24 mouse cellular contexts compared by ENCODE assay signal in genomic region chr4:81492811-81493210, GRCm38 (mm10). TPM values are rescaled to one million over a fixed set of nuclear protein-coding genes. Genes with fewer than 3 reads are reported as not detected.
A peak's percentile ranks its signal among the peaks of the same experiment; 100 is the strongest.
DNase-seq lines count a peak whose midpoint lies in the region; ATAC-seq and TF ChIP-seq lines count a peak whose summit lies in the region.
"Had no signal": no experiment of that assay in that cellular context is flagged by ENCODE, and none has a peak within 500 bp of the region (broad histone marks: within the 10 kb centered on the region; RNA-seq: fewer than 3 reads in every experiment).

No protein-coding gene starts in this region.

- no peak for TF ChIP-seq POLR2A in limb, embryonic 14.5 days (IDR thresholded peaks at IDR 0.05; ENCODE audit: borderline replicate concordance, extremely low read depth, insufficient read depth, insufficient read length)

- no peak for TF ChIP-seq CTCF in layer of hippocampus, adult 2 months (conservative IDR thresholded peaks at IDR 0.05)

- H3K36me3 ChIP-seq in embryonic facial prominence, embryonic 14.5 days (ENCODE audit: control insufficient read depth, insufficient read depth, low read length): no peaks in the 10 kb centered on the region
- no peaks in the 10 kb centered on the region for H3K36me3 ChIP-seq in embryonic facial prominence, embryonic 10.5 days (replicated peaks)
- H3K36me3 ChIP-seq in limb, embryonic 14.5 days (ENCODE audit: control insufficient read depth, insufficient read depth, low read length): no peaks in the 10 kb centered on the region
- H3K36me3 ChIP-seq in limb, embryonic 10.5 days: no peaks in the 10 kb centered on the region
- H3K36me3 ChIP-seq: G1E had no signal

- H3K4me1 ChIP-seq in embryonic facial prominence, embryonic 14.5 days (ENCODE audit: control insufficient read depth, insufficient read depth, low read length): no peaks in the 10 kb centered on the region
- H3K4me1 ChIP-seq in embryonic facial prominence, embryonic 10.5 days: no peaks in the 10 kb centered on the region
- H3K4me1 ChIP-seq in limb, embryonic 14.5 days (ENCODE audit: control insufficient read depth, insufficient read depth, low read length): no peaks in the 10 kb centered on the region
- no peaks in the 10 kb centered on the region for H3K4me1 ChIP-seq in limb, embryonic 10.5 days

- H3K9me3 ChIP-seq in embryonic facial prominence, embryonic 14.5 days (ENCODE audit: control insufficient read depth, low read length): no peaks in the 10 kb centered on the region
- no peaks in the 10 kb centered on the region for H3K9me3 ChIP-seq in embryonic facial prominence, embryonic 10.5 days
- H3K9me3 ChIP-seq in limb, embryonic 14.5 days (ENCODE audit: control insufficient read depth, low read length): no peaks in the 10 kb centered on the region
- H3K9me3 ChIP-seq in limb, embryonic 10.5 days (replicated peaks): no peaks in the 10 kb centered on the region

- H3K9ac ChIP-seq in embryonic facial prominence, embryonic 14.5 days (ENCODE audit: low read depth, low read length): no peak overlapping the region
- H3K9ac ChIP-seq in limb, embryonic 14.5 days (ENCODE audit: low read depth, low read length, severe bottlenecking): no peak overlapping the region

- no peak overlapping the region for H3K27ac ChIP-seq in embryonic facial prominence, embryonic 14.5 days (replicated peaks; ENCODE audit: low read depth, low read length)
- H3K27ac ChIP-seq in embryonic facial prominence, embryonic 10.5 days (replicated peaks): no peak overlapping the region
- H3K27ac ChIP-seq in layer of hippocampus, adult 2 months: no peak overlapping the region
- H3K27ac ChIP-seq in limb, embryonic 14.5 days (replicated peaks; ENCODE audit: low read depth, low read length): no peak overlapping the region
- H3K27ac ChIP-seq in limb, embryonic 10.5 days: no peak overlapping the region

- H3K4me2 ChIP-seq in embryonic facial prominence, embryonic 14.5 days (ENCODE audit: low read depth, low read length): no peak overlapping the region
- no peak overlapping the region for H3K4me2 ChIP-seq in limb, embryonic 14.5 days (replicated peaks; ENCODE audit: low read depth, low read length, severe bottlenecking)

- H3K27me3 ChIP-seq in embryonic facial prominence, embryonic 14.5 days (replicated peaks; ENCODE audit: control insufficient read depth, insufficient read depth, low read length): no peaks in the 10 kb centered on the region
- H3K27me3 ChIP-seq in embryonic facial prominence, embryonic 10.5 days (replicated peaks; ENCODE audit: low read depth, poor library complexity, severe bottlenecking): no peaks in the 10 kb centered on the region
- H3K27me3 ChIP-seq in limb, embryonic 14.5 days (ENCODE audit: control insufficient read depth, insufficient read depth, low read length): no peaks in the 10 kb centered on the region
- no peaks in the 10 kb centered on the region for H3K27me3 ChIP-seq in limb, embryonic 10.5 days (ENCODE audit: low read depth, poor library complexity, severe bottlenecking)
- H3K27me3 ChIP-seq: CH12.LX, Patski had no signal

- WGBS in embryonic facial prominence, embryonic 14.5 days: 59% methylated on average over 3 of the region's 3 CpGs
- 86% methylated on average over 3 of the region's 3 CpGs for WGBS in embryonic facial prominence, embryonic 10.5 days
- WGBS in limb, embryonic 14.5 days: 62% methylated on average over 3 of the region's 3 CpGs
- 92% methylated on average over 3 of the region's 3 CpGs for WGBS in limb, embryonic 10.5 days

- peak; percentile 73 for DNase-seq in embryonic facial prominence, embryonic 14.5 days (ENCODE audit: low spot score)
- no peak for DNase-seq in embryonic facial prominence, embryonic 10.5 days (ENCODE audit: low spot score)
- peak; percentile 9 for DNase-seq in layer of hippocampus, adult 11-12 months (ENCODE audit: low spot score)
- no peak for DNase-seq in layer of hippocampus, adult 2 months (ENCODE audit: low spot score in 2 of 2)
- peak; percentile 61 for DNase-seq in limb, embryonic 14.5 days (ENCODE audit: low spot score)
- no peak for DNase-seq in limb, embryonic 10.5 days (ENCODE audit: low spot score)
- DNase-seq in brain, adult 2 months (ENCODE audit: low read depth, low spot score): peak; percentile 24
- no peak for DNase-seq in gastrocnemius, adult 18-20 months (ENCODE audit: low spot score)
- DNase-seq: adrenal gland, adult 2 months; adrenal gland, adult 8-10 months; adrenal gland, postnatal 10 days; adrenal gland, postnatal 14 days; adrenal gland, postnatal 25 days; adrenal gland, postnatal 36 days; B cell, adult 2 months; cerebellum, adult 11 months; cerebellum, adult 11-12 months; cerebellum, adult 18-20 months had no signal

- no peak overlapping the region for H3K4me3 ChIP-seq in embryonic facial prominence, embryonic 14.5 days (ENCODE audit: low read depth, low read length)
- H3K4me3 ChIP-seq in embryonic facial prominence, embryonic 10.5 days: no peak overlapping the region
- H3K4me3 ChIP-seq in layer of hippocampus, adult 2 months: no peak overlapping the region
- no peak overlapping the region for H3K4me3 ChIP-seq in limb, embryonic 14.5 days (replicated peaks; ENCODE audit: low read length)
- H3K4me3 ChIP-seq in limb, embryonic 10.5 days: no peak overlapping the region

- ATAC-seq in embryonic facial prominence, embryonic 14.5 days (ENCODE audit: low read depth): peak; percentile 47; the same call in 1 of the 2 replicates
- ATAC-seq in limb, embryonic 14.5 days (ENCODE audit: low FRiP score, low read depth): no peak
- ATAC-seq: activated CD4-positive, CD25-positive, alpha-beta regulatory T cell, adult 4 months; CD4-positive, CD25-positive, alpha-beta regulatory T cell, adult 4 months; Patski had no signal

RNA-seq across cellular contexts. Expression of gene Mpdz, which starts 50.2 kb away (rescaled TPM):
- polyA plus RNA-seq in embryonic facial prominence, embryonic 14.5 days (2014; fragmentation: Nextera tagmentation; extraction: Ambion mirVana): 37.1 and 37.4 TPM in 2 replicates
- polyA plus RNA-seq in embryonic facial prominence, embryonic 10.5 days (2016; fragmentation: Nextera tagmentation; extraction: Ambion mirVana): 39.9 and 49.0 TPM in 2 replicates
- total RNA-seq in layer of hippocampus, adult 2 months (2021): 10 to 100 TPM; 75.5 to 76.5 TPM
- polyA plus RNA-seq in limb, embryonic 14.5 days (2012; rRNA removed): 65.2 and 66.3 TPM in 2 replicates
- 44.0 and 50.5 TPM in 2 replicates for polyA plus RNA-seq in limb, embryonic 14.5 days (2014; fragmentation: Nextera tagmentation; extraction: Ambion mirVana)
- 37.3 and 44.5 TPM in 2 replicates for polyA plus RNA-seq in limb, embryonic 10.5 days (2016; fragmentation: Nextera tagmentation; extraction: Ambion mirVana)
- total RNA-seq in gastrocnemius, adult 18-20 months (2021): 10 to 100 TPM; 60.0 to 64.4 TPM
- total RNA-seq: CH12.LX, MEL had no signal
- polyA plus RNA-seq: G1E had no signal

Comparison
In these comparisons a context has a peak if more than half of its experiments do, and no peak if none do; other contexts are left out.
1. DNase-seq: peak in embryonic facial prominence, embryonic 14.5 days (single experiment), layer of hippocampus, adult 11-12 months (single experiment), limb, embryonic 14.5 days (single experiment) and brain, adult 2 months (single experiment); none in embryonic facial prominence, embryonic 10.5 days (single experiment), layer of hippocampus, adult 2 months (0 of 2), limb, embryonic 10.5 days (single experiment) and gastrocnemius, adult 18-20 months (single experiment).